Mouse (Mus musculus): Measurements from ENCODE around the gene Rffl. TPM values are rescaled to one million over a fixed set of nuclear protein-coding genes. Genes with fewer than 3 reads are reported as not detected.

Gene Rffl
- total RNA-seq, 2 experiments from 2014 or later: 6.3 to 7.4 TPM

GRCm38 (mm10) chr11:82780983-82781903 is 89.8 kb downstream of the Rffl start, which contains the start of gene Lig3:
Gene Lig3, plus strand, starts transcription at chr11:82781108.
- DNase-seq (ENCODE audit: low spot score): peak; percentile 95

GRCm38 (mm10) chr11:82780134-82780533 is 90.9 kb downstream of the Rffl start:
- DNase-seq (ENCODE audit: low spot score): no peak

GRCm38 (mm10) chr11:82764438-82764924 is 106.5 kb downstream of the Rffl start:
- no peak for DNase-seq (ENCODE audit: low spot score)

GRCm38 (mm10) chr11:82763742-82764437 is 107.1 kb downstream of the Rffl start, which contains the start of the genes Cct6b and Zfp830:
Gene Cct6b, minus strand, starts transcription at chr11:82764321.
Gene Zfp830, plus strand, starts transcription at chr11:82764345.
- peak; percentile 92 for DNase-seq (ENCODE audit: low spot score)

GRCm38 (mm10) chr11:82763261-82763660 is 107.7 kb downstream of the Rffl start:
- DNase-seq (ENCODE audit: low spot score): no peak

- no peak for DNase-seq (ENCODE audit: low spot score)
Observed at GRCm38 (mm10) chr11:82762286-82762829, 108.7 kb downstream of the Rffl start.

- no peak for DNase-seq (ENCODE audit: low spot score)
Observed at GRCm38 (mm10) chr11:82755919-82756318, 115.1 kb downstream of the Rffl start.

Other genes starting within 250 kb of the Rffl start
- gene Cct6b, start 106.9 kb downstream of the Rffl start, total RNA-seq (2021): under 1 TPM in 1 of 2 experiments, not detected in 1; 0.36 TPM
- gene Zfp830, start 106.9 kb downstream of the Rffl start, total RNA-seq (2021): 10 to 100 TPM; 15.2 to 16.3 TPM
- 10 to 100 TPM; 17.0 to 17.1 TPM for gene Lig3, start 90.1 kb downstream of the Rffl start, total RNA-seq (2021)
- 1 to 10 TPM; 2.9 to 4.7 TPM for gene Rad51d, start 19.4 kb upstream of the Rffl start, total RNA-seq (2021)
- not detected for gene Fndc8, start 20.9 kb upstream of the Rffl start, total RNA-seq (2021)
- 10 to 100 TPM; 10.4 to 13.9 TPM for gene Nle1, start 37.2 kb upstream of the Rffl start, total RNA-seq (2021)
- gene Unc45b, start 39.3 kb upstream of the Rffl start, total RNA-seq (2021): 100 to 1,000 TPM; 186 to 189 TPM
- 10 to 100 TPM; 16.5 to 24.1 TPM for gene Slfn5, start 80.1 kb upstream of the Rffl start, total RNA-seq (2021)
- gene Slfn9, start 120.6 kb upstream of the Rffl start, total RNA-seq (2021): under 1 TPM; 0.14 to 0.28 TPM
- gene Slfn8, start 149.6 kb upstream of the Rffl start, total RNA-seq (2021): under 1 TPM; 0.11 to 0.21 TPM
- 1 to 10 TPM in 1 of 2 experiments, under 1 TPM in 1; 0.62 to 1.2 TPM for gene Slfn2, start 193.9 kb upstream of the Rffl start, total RNA-seq (2021)
- not detected for gene Slfn1, start 245.6 kb upstream of the Rffl start, total RNA-seq (2021)